Comparison of ENCODE assay signal across 8 mouse cellular contexts in genomic region chr8:31031721-31032591, GRCm38 (mm10).
DNase-seq lines count a peak whose midpoint lies in the region; ATAC-seq and TF ChIP-seq lines count a peak whose summit lies in the region.

No protein-coding gene starts in this region.

- WGBS in intestine, embryonic 16.5 days: 5% methylated on average over 24 of the region's 24 CpGs
- WGBS in limb, embryonic 10.5 days: 10% methylated on average over 24 of the region's 24 CpGs
- WGBS in midbrain, embryonic 12.5 days: 8% methylated on average over 24 of the region's 24 CpGs

- TF ChIP-seq CTCF in cortical plate, adult 2 months (IDR thresholded peaks at IDR 0.05; ENCODE audit: extremely low read depth, insufficient read depth, low read length): peak; percentile 89

- H3K9ac ChIP-seq in intestine, embryonic 16.5 days (ENCODE audit: low read depth, low read length): peak overlapping the region; percentile 49
- H3K9ac ChIP-seq in midbrain, embryonic 12.5 days (replicated peaks): peak overlapping the region; percentile 1; the same call in 1 of the 2 replicates

- peak; percentile 70 for DNase-seq in layer of hippocampus, adult 11-12 months (ENCODE audit: low spot score)
- no peak for DNase-seq in layer of hippocampus, adult 9-10 months (ENCODE audit: low spot score)
- DNase-seq in gastrocnemius, postnatal 25 days: peak; percentile 48
- DNase-seq in limb, embryonic 10.5 days (ENCODE audit: low spot score): peak; percentile 88
- peak; percentile 6 to 14 for DNase-seq in spleen, postnatal 36 days (ENCODE audit: low spot score in 2 of 2)

- no peaks in the 10 kb centered on the region for H3K9me3 ChIP-seq in intestine, embryonic 16.5 days (ENCODE audit: control insufficient read depth, low read length)
- H3K9me3 ChIP-seq in limb, embryonic 10.5 days (replicated peaks): no peaks in the 10 kb centered on the region
- H3K9me3 ChIP-seq in midbrain, embryonic 12.5 days: no peaks in the 10 kb centered on the region

- no peak for TF ChIP-seq POLR2A in cortical plate, adult 2 months (IDR thresholded peaks at IDR 0.05; ENCODE audit: extremely low read depth, insufficient read depth, low read length)

- H3K27me3 ChIP-seq in intestine, embryonic 16.5 days (replicated peaks; ENCODE audit: control insufficient read depth, insufficient read depth, low read length): no peaks in the 10 kb centered on the region
- H3K27me3 ChIP-seq in limb, embryonic 10.5 days (ENCODE audit: low read depth, poor library complexity, severe bottlenecking): no peaks in the 10 kb centered on the region
- peaks cover 9% of the 10 kb centered on the region; the same call in 1 of the 2 replicates for H3K27me3 ChIP-seq in midbrain, embryonic 12.5 days

- H3K4me2 ChIP-seq in intestine, embryonic 16.5 days (ENCODE audit: low read depth, low read length): peak overlapping the region; percentile 67
- peak overlapping the region; percentile 44 for H3K4me2 ChIP-seq in midbrain, embryonic 12.5 days (replicated peaks)

- no peaks in the 10 kb centered on the region; the same call in 1 of the 2 replicates for H3K4me1 ChIP-seq in cortical plate, adult 2 months (ENCODE audit: control insufficient read depth, insufficient read depth, low read length)
- H3K4me1 ChIP-seq in intestine, embryonic 16.5 days (ENCODE audit: control insufficient read depth, insufficient read depth, low read length): peaks cover 6% of the 10 kb centered on the region
- peaks cover 9% of the 10 kb centered on the region for H3K4me1 ChIP-seq in limb, embryonic 10.5 days
- H3K4me1 ChIP-seq in midbrain, embryonic 12.5 days: peaks cover 10% of the 10 kb centered on the region

- ATAC-seq in intestine, embryonic 16.5 days: peak; percentile 91
- peak; percentile 88 for ATAC-seq in midbrain, embryonic 12.5 days (ENCODE audit: low FRiP score, low read depth)

- peak overlapping the region; percentile 32; the same call in 1 of the 2 replicates for H3K27ac ChIP-seq in cortical plate, adult 2 months (ENCODE audit: insufficient read depth, low read length)
- H3K27ac ChIP-seq in intestine, embryonic 16.5 days (ENCODE audit: low read length): no peak overlapping the region
- peak overlapping the region; percentile 82 for H3K27ac ChIP-seq in limb, embryonic 10.5 days
- peak overlapping the region; percentile 62 for H3K27ac ChIP-seq in midbrain, embryonic 12.5 days (replicated peaks)

- peak overlapping the region; percentile 44 for H3K4me3 ChIP-seq in cortical plate, adult 2 months (ENCODE audit: insufficient read depth, low read length)
- peak overlapping the region; percentile 47 for H3K4me3 ChIP-seq in intestine, embryonic 16.5 days (ENCODE audit: low read length)
- peak overlapping the region; percentile 55 for H3K4me3 ChIP-seq in limb, embryonic 10.5 days
- peak overlapping the region; percentile 21 for H3K4me3 ChIP-seq in midbrain, embryonic 12.5 days

- no peaks in the 10 kb centered on the region for H3K36me3 ChIP-seq in intestine, embryonic 16.5 days (ENCODE audit: control insufficient read depth, insufficient read depth, low read length)
- H3K36me3 ChIP-seq in limb, embryonic 10.5 days: no peaks in the 10 kb centered on the region
- no peaks in the 10 kb centered on the region for H3K36me3 ChIP-seq in midbrain, embryonic 12.5 days
